7 mouse cellular contexts compared by ENCODE assay signal in genomic region chr2:178137518-178137917, GRCm38 (mm10). TPM values are rescaled to one million over a fixed set of nuclear protein-coding genes. Genes with fewer than 3 reads are reported as not detected.
DNase-seq lines count a peak whose midpoint lies in the region; ATAC-seq and TF ChIP-seq lines count a peak whose summit lies in the region.

No protein-coding gene starts in this region.

- 5% methylated on average over 3 of the region's 3 CpGs for WGBS in kidney, postnatal 0 days
- 7% methylated on average over 3 of the region's 3 CpGs for WGBS in kidney, embryonic 16.5 days
- WGBS in embryonic facial prominence, embryonic 10.5 days = 9% methylated on average over 3 of the region's 3 CpGs

- no peaks in the 10 kb centered on the region for H3K9me3 ChIP-seq in kidney, postnatal 0 days (replicated peaks; ENCODE audit: low read length)
- H3K9me3 ChIP-seq in kidney, embryonic 16.5 days (ENCODE audit: low read length) = no peaks in the 10 kb centered on the region
- H3K9me3 ChIP-seq in embryonic facial prominence, embryonic 10.5 days = no peaks in the 10 kb centered on the region

- peak; percentile 91 for TF ChIP-seq CTCF in kidney, postnatal 0 days (IDR thresholded peaks at IDR 0.05; ENCODE audit: low read depth)

- peak; percentile 68 for DNase-seq in kidney, postnatal 0 days (ENCODE audit: low spot score)
- DNase-seq in ES-CJ7 (ENCODE audit: low read depth, low spot score) = peak; percentile 59
- peak; percentile 41 for DNase-seq in adrenal gland, postnatal 25 days
- DNase-seq in embryonic facial prominence, embryonic 10.5 days (ENCODE audit: low spot score) = peak; percentile 68
- DNase-seq in left cerebral cortex, postnatal 14 days (ENCODE audit: low spot score in 2 of 2) = peak; percentile 76 to 82
- peak; percentile 67 for DNase-seq in retina, postnatal 1 day

- H3K9ac ChIP-seq in kidney, postnatal 0 days (ENCODE audit: low read depth, low read length) = no peak overlapping the region
- H3K9ac ChIP-seq in kidney, embryonic 16.5 days (replicated peaks; ENCODE audit: low read length) = no peak overlapping the region

- no peak overlapping the region for H3K4me2 ChIP-seq in kidney, postnatal 0 days (ENCODE audit: low read length)
- no peak overlapping the region for H3K4me2 ChIP-seq in kidney, embryonic 16.5 days (replicated peaks; ENCODE audit: low read depth, low read length)

- ATAC-seq in kidney, postnatal 0 days (replicated peaks; ENCODE audit: low FRiP score, low read depth) = no peak
- no peak for ATAC-seq in kidney, embryonic 16.5 days (ENCODE audit: low FRiP score, low TSS enrichment)

- intact Hi-C loops in left cerebral cortex, postnatal 14 days (cut with DNase I) = loop anchor here (5.0 kb wide), 1 partner anchor 200 kb away; no protein-coding TSS in a partner anchor

- H3K36me3 ChIP-seq in kidney, postnatal 0 days (ENCODE audit: insufficient read depth, low read length) = no peaks in the 10 kb centered on the region
- H3K36me3 ChIP-seq in kidney, embryonic 16.5 days (ENCODE audit: insufficient read depth, low read length) = no peaks in the 10 kb centered on the region
- H3K36me3 ChIP-seq in embryonic facial prominence, embryonic 10.5 days (replicated peaks) = no peaks in the 10 kb centered on the region

- H3K27ac ChIP-seq in kidney, postnatal 0 days = no peak overlapping the region
- no peak overlapping the region for H3K27ac ChIP-seq in kidney, embryonic 16.5 days (ENCODE audit: low read length)
- H3K27ac ChIP-seq in embryonic facial prominence, embryonic 10.5 days (replicated peaks) = no peak overlapping the region

- H3K4me1 ChIP-seq in kidney, postnatal 0 days (replicated peaks; ENCODE audit: insufficient read depth, low read length) = no peaks in the 10 kb centered on the region
- H3K4me1 ChIP-seq in kidney, embryonic 16.5 days (ENCODE audit: insufficient read depth, low read length) = 0 out of 2 replicates have a peak, but pooled peaks cover 3% of the 10 kb centered on the region
- peaks cover 18% of the 10 kb centered on the region for H3K4me1 ChIP-seq in embryonic facial prominence, embryonic 10.5 days

- H3K27me3 ChIP-seq in kidney, postnatal 0 days (ENCODE audit: insufficient read depth, low read length) = peaks cover 11% of the 10 kb centered on the region
- H3K27me3 ChIP-seq in kidney, embryonic 16.5 days (ENCODE audit: insufficient read depth, low read length) = peaks cover 15% of the 10 kb centered on the region
- peaks cover 47% of the 10 kb centered on the region for H3K27me3 ChIP-seq in embryonic facial prominence, embryonic 10.5 days (replicated peaks; ENCODE audit: low read depth, poor library complexity, severe bottlenecking)

- no peak overlapping the region for H3K4me3 ChIP-seq in kidney, postnatal 0 days (replicated peaks; ENCODE audit: low read depth, low read length)
- no peak overlapping the region for H3K4me3 ChIP-seq in kidney, embryonic 16.5 days (ENCODE audit: low read length)
- no peak overlapping the region for H3K4me3 ChIP-seq in embryonic facial prominence, embryonic 10.5 days

RNA-seq across cellular contexts. Expression of gene Phactr3, which starts 18.7 kb away (rescaled TPM):
- polyA plus RNA-seq in kidney, postnatal 0 days (2015; fragmentation: Nextera tagmentation; extraction: Ambion mirVana) = 0.39 and 0.55 TPM in 2 replicates
- 0.63 and 0.71 TPM in 2 replicates for polyA plus RNA-seq in kidney, embryonic 16.5 days (2015; fragmentation: Nextera tagmentation; extraction: Ambion mirVana)
- total RNA-seq in adrenal gland, postnatal 25 days (2021) = 0.57 and 1.8 TPM in 2 replicates
- polyA plus RNA-seq in embryonic facial prominence, embryonic 10.5 days (2016; fragmentation: Nextera tagmentation; extraction: Ambion mirVana) = 3.8 and 4.6 TPM in 2 replicates
- 100 to 1,000 TPM; 144 to 146 TPM for total RNA-seq in left cerebral cortex, postnatal 14 days (2021)

RNA-seq across cellular contexts. Expression of gene Zfp931, which starts 59.2 kb away (rescaled TPM):
- 16.7 and 16.9 TPM in 2 replicates for polyA plus RNA-seq in kidney, postnatal 0 days (2015; fragmentation: Nextera tagmentation; extraction: Ambion mirVana)
- 18.3 and 19.9 TPM in 2 replicates for polyA plus RNA-seq in kidney, embryonic 16.5 days (2015; fragmentation: Nextera tagmentation; extraction: Ambion mirVana)
- total RNA-seq in adrenal gland, postnatal 25 days (2021) = 39.0 and 39.5 TPM in 2 replicates
- 16.5 and 17.7 TPM in 2 replicates for polyA plus RNA-seq in embryonic facial prominence, embryonic 10.5 days (2016; fragmentation: Nextera tagmentation; extraction: Ambion mirVana)
- 10 to 100 TPM; 19.6 to 20.2 TPM for total RNA-seq in left cerebral cortex, postnatal 14 days (2021)
